7 mouse cellular contexts compared by ENCODE assay signal in the genomic region with DNA sequence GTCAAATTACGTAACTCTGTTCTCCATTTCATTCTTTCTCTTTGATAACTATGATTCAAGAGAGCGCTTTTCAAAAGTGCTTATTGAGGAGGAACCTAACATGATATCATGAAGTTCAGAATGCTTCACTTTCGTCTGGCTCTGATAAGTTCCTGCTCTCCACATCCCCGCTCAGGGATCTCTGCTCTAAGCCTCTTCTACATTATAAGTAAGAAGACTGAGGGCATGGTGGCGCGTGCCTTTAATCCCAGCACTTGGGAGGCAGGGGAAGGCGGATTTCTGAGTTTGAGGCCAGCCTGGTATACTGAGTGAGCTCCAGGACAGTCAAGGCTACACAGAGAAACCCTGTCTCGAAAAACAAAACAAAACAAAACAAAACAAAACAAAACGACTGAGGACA. TPM values are rescaled to one million over a fixed set of nuclear protein-coding genes. Genes with fewer than 3 reads are reported as not detected.
DNase-seq lines count a peak whose midpoint lies in the region; ATAC-seq and TF ChIP-seq lines count a peak whose summit lies in the region.

No protein-coding gene starts in this region.

- H3K36me3 ChIP-seq in heart, postnatal 0 days (replicated peaks; ENCODE audit: control insufficient read depth, insufficient read depth, low read length) = no peaks in the 10 kb centered on the region
- H3K36me3 ChIP-seq in neural tube, embryonic 15.5 days = no peaks in the 10 kb centered on the region

- DNase-seq in spleen, postnatal 10 days (ENCODE audit: low spot score in 2 of 2) = peak; percentile 10 to 16
- no peak for DNase-seq in spleen, postnatal 14 days (ENCODE audit: low spot score in 2 of 2)
- peak; percentile 21 for DNase-seq in cerebellum, adult 8-10 months
- no peak for DNase-seq in heart, postnatal 0 days (ENCODE audit: low spot score)
- DNase-seq in liver = peak; percentile 8
- DNase-seq in layer of hippocampus, adult 9-11 months = no peak

- peak overlapping the region; percentile 96 for H3K4me3 ChIP-seq in heart, postnatal 0 days (ENCODE audit: low read depth, low read length)
- H3K4me3 ChIP-seq in neural tube, embryonic 15.5 days (replicated peaks) = peak overlapping the region; percentile 99

- no peak for TF ChIP-seq EP300 in heart, postnatal 0 days (IDR thresholded peaks at IDR 0.05; ENCODE audit: low read depth)

- WGBS in heart, postnatal 0 days = 18% methylated on average over 9 of the region's 9 CpGs
- WGBS in neural tube, embryonic 15.5 days = 22% methylated on average over 9 of the region's 9 CpGs

- ATAC-seq in heart, postnatal 0 days (ENCODE audit: insufficient read depth, low read depth) = no peak
- 0 out of 2 replicates have a peak, but pooled peaks have one; percentile 2 for ATAC-seq in neural tube, embryonic 15.5 days (ENCODE audit: low FRiP score)

- peaks cover 5% of the 10 kb centered on the region; the same call in 1 of the 2 replicates for H3K4me1 ChIP-seq in heart, postnatal 0 days (ENCODE audit: control insufficient read depth, insufficient read depth)
- H3K4me1 ChIP-seq in neural tube, embryonic 15.5 days = peaks cover 19% of the 10 kb centered on the region

- H3K9me3 ChIP-seq in heart, postnatal 0 days (replicated peaks; ENCODE audit: control insufficient read depth, low read length) = no peaks in the 10 kb centered on the region
- H3K9me3 ChIP-seq in neural tube, embryonic 15.5 days (replicated peaks) = no peaks in the 10 kb centered on the region

- H3K4me2 ChIP-seq in heart, postnatal 0 days (ENCODE audit: low read depth, low read length) = peak overlapping the region; percentile 94
- peak overlapping the region; percentile 79 for H3K4me2 ChIP-seq in neural tube, embryonic 15.5 days

- H3K27ac ChIP-seq in heart, postnatal 0 days (ENCODE audit: low read depth) = no peak overlapping the region
- H3K27ac ChIP-seq in neural tube, embryonic 15.5 days (replicated peaks) = peak overlapping the region; percentile 86; the same call in 1 of the 2 replicates

- peak overlapping the region; percentile 92 for H3K9ac ChIP-seq in heart, postnatal 0 days (replicated peaks; ENCODE audit: low read depth, low read length)
- peak overlapping the region; percentile 87; the same call in 1 of the 2 replicates for H3K9ac ChIP-seq in neural tube, embryonic 15.5 days (replicated peaks)

- no peaks in the 10 kb centered on the region for H3K27me3 ChIP-seq in heart, postnatal 0 days (ENCODE audit: control insufficient read depth, insufficient read depth, low read length)
- 0 out of 2 replicates have a peak, but pooled peaks cover 6% of the 10 kb centered on the region for H3K27me3 ChIP-seq in neural tube, embryonic 15.5 days (replicated peaks)

- TF ChIP-seq CTCF in heart, postnatal 0 days (IDR thresholded peaks at IDR 0.05; ENCODE audit: low read depth) = no peak

RNA-seq across cellular contexts. Expression of gene Stx18, which starts 0.3 kb away (rescaled TPM):
- total RNA-seq in heart, postnatal 0 days (2014; rRNA removed; ENCODE audit: low replicate concordance) = 15.7 and 17.5 TPM in 2 replicates
- 25.6 and 25.8 TPM in 2 replicates for polyA plus RNA-seq in heart, postnatal 0 days (2015; fragmentation: Nextera tagmentation; extraction: Ambion mirVana)
- polyA plus RNA-seq in neural tube, embryonic 15.5 days (2015; fragmentation: Nextera tagmentation; extraction: Ambion mirVana) = 35.0 and 37.1 TPM in 2 replicates

Comparison
In these comparisons a context has a peak if more than half of its experiments do, and no peak if none do; other contexts are left out.
1. DNase-seq: peak in spleen, postnatal 10 days (2 of 2), cerebellum, adult 8-10 months (single experiment) and liver (single experiment); none in spleen, postnatal 14 days (0 of 2), heart, postnatal 0 days (single experiment) and layer of hippocampus, adult 9-11 months (single experiment).